Mouse (Mus musculus) ovary, postnatal 14 days (tissue): ENCODE measurements around the gene Myod1.

Experiments used
- DNase-seq: peaks from one replicate; pipeline ENCODE4 v3.0.0; 2022; ENCODE audit warnings: low spot score

Gene Myod1

GRCm38 (mm10) chr7:46415818-46416425 is 39.6 kb downstream of the Myod1 start:
- DNase-seq = no peak

- no peak for DNase-seq
Observed at GRCm38 (mm10) chr7:46417467-46417866, 41.2 kb downstream of the Myod1 start.

- DNase-seq = no peak
Observed at GRCm38 (mm10) chr7:46418102-46418622, 41.9 kb downstream of the Myod1 start.

- no peak for DNase-seq
Observed at GRCm38 (mm10) chr7:46421535-46421934, 45.3 kb downstream of the Myod1 start.

- no peak for DNase-seq
Observed at GRCm38 (mm10) chr7:46422052-46422763, 45.9 kb downstream of the Myod1 start.

GRCm38 (mm10) chr7:46422764-46423412 is 46.6 kb downstream of the Myod1 start:
- peak; percentile 12 for DNase-seq

- DNase-seq = no peak
Observed at GRCm38 (mm10) chr7:46423951-46424350, 47.7 kb downstream of the Myod1 start.

- DNase-seq = no peak
Observed at GRCm38 (mm10) chr7:46425012-46425411, 48.7 kb downstream of the Myod1 start.
